Mouse (Mus musculus) spleen, embryonic (tissue): ENCODE measurements around the gene Brd3.

ENCODE experiments used
- CTCF ChIA-PET: fragments of 350-600 bp; sonication (Branson Sonifier 250); formaldehyde crosslinking; loops from one replicate; lab custom pipeline; 2022; lab: Charles Lee

Gene Brd3

DNA sequence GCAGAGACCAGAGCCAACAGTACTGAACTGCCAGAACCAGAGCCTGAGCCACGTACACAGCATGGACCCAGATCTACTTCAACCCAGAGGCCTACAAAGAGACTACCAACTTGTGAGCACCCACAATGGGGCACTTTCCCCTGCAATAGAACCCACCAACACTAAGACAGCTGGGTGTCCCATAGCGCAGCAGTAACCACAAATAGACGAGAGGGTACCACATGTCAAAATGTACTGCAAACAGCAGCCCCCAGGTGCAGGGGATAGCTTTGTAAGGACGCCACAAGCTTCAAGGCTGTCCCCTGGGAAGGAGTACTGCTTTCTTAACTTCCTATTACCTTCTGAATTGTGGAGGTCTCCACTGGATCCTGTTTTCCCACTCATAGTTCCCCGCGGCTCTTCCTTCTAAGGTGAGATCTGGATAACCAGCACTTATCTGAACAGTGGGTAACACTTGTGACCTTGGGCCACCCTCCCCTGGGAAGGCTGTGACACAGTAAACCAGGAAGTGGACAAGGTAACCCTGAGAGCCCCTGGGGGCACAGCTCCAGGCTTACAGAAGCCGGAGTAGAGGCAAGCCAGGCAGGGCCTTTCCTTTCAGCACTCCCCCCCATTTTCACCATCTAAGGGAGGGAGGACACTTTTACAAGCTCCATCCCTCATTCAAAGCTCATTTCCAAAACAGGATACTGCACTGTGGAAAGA is 34.2 kb downstream of the Brd3 start:
- CTCF ChIA-PET, result no interaction called here

DNA sequence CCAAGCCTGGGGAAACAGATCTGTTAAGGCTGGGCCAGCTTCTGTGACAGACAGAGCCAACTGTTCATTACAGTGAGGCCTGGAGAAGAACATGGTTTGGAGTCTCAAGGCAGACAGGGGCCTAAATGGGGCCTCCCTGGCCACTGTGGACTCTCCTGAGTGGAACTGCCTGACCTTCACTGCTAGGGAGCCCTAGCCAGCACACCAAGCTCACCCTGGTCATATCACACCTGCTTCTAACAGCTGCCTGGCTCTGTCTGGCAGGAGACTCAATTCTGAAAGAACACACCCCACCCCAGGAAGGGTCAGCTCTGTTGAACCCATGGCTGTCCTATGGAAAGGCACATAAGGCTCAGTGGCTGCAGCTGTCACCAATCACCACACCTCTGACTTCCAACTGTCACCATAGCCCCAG is 36.3 kb downstream of the Brd3 start:
- CTCF ChIA-PET, result interaction anchor here (1.2 kb wide), 1 partner anchor 12 kb away, joined by 3 read pairs; no protein-coding TSS in a partner anchor

GRCm38 (mm10) chr2:27470535-27470934 is 36.9 kb downstream of the Brd3 start:
- CTCF ChIA-PET, result interaction anchor here (0.5 kb wide), 1 partner anchor 1891 kb away, joined by 3 read pairs; no protein-coding TSS in a partner anchor

GRCm38 (mm10) chr2:27469991-27470355 is 37.5 kb downstream of the Brd3 start:
- CTCF ChIA-PET, result interaction anchor here (0.5 kb wide), 1 partner anchor 1890 kb away, joined by 3 read pairs; no protein-coding TSS in a partner anchor

DNA sequence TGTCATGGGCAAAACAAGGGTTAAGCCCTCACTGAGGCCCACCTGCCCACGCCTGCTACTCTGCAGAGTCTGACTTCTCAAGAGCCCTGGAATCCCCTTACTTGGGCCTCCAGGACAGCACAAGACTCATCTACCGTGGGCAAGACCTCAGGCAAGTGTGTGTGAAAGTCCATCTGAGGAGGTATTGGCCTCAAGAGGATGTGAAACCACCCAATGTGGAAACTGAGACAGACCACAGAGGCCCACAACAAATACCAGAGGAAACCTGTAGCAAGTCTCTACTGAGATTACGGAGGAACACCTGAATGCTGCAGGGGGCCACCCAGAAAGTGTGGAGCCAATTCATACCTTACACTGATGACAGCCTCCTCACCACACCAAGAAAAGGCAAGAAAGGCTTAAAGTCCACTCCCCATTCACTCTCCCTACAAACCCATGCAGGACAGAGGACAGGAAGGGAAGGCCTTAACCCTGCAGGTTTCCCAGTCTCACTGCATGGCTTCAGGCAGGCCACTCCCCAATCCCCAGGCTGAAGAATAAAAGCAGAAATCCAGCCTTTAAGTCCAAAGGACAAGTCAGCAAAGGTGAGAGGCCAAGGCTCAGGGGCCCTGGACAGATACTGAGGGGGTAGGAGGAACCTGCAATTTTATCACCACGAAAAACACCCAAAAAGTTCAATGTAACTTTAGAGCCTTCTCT is 38.0 kb downstream of the Brd3 start:
- CTCF ChIA-PET, result no interaction called here

- CTCF ChIA-PET, result no interaction called here
Observed at GRCm38 (mm10) chr2:27462901-27463300, 44.6 kb downstream of the Brd3 start.

- CTCF ChIA-PET, result no interaction called here
Observed at GRCm38 (mm10) chr2:27461881-27462660, 45.4 kb downstream of the Brd3 start.

GRCm38 (mm10) chr2:27460651-27461050 is 46.8 kb downstream of the Brd3 start:
- CTCF ChIA-PET, result no interaction called here

DNA sequence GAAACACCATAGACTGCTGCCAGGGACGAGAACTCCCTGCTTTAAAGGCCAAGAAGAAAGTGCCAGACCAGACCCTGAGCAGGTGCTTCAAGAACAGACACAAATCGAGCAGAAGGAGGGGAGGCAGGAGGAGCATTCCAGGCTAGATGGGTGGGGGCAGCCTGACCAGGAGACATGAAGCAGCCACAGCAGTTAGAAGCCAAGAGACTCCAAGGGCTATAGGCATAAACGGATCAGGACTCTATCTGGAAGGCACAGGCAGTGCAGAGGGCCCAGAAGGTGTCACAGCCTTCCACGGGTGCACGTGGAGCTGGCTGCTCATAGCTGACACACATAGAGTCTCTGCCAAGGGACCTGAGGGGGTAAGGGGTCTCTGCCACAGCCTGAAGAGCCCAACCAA is 47.3 kb downstream of the Brd3 start:
- CTCF ChIA-PET, result no interaction called here

DNA sequence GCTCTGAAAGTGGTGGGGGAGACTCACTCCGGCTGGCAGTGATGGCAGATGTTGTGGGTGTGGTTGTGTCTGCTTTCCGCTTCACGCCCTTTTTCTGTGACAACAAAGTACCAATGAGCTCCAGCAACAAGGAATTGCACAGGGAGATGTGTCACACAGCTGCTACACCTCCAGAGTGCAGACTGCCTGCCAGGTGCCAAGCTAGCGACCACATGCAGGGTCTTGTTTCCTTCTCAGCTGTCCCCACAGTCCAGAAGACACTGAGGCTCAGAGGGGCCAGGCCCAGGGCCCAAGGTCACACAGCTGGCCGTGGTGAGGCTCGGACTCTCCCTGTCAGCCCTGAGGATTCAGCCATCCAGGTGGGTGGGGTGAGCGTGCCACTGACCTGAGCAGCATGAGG is 47.7 kb downstream of the Brd3 start:
- CTCF ChIA-PET, result no interaction called here

GRCm38 (mm10) chr2:27450226-27450625 is 57.2 kb downstream of the Brd3 start:
- CTCF ChIA-PET, result no interaction called here

DNA sequence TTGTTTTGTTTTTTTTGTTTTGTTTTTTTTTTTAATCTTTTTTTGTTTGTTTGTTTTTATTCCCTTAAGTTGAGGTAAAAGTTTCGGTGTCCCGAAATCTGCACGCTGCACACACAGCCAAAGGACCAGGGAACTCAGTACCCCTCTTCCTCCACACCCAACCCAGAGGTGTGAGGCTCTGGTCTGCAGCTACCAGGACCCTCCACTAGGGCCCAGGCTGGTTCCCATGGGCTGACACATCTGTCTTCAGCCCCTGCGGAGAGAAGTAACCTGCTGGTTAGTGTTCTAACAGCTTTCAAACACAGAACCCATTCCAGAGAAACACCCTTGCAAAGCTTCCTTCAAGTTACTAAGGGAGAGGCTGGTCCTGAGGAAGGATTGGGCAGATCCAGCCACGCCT is 59.7 kb downstream of the Brd3 start:
- CTCF ChIA-PET, result no interaction called here

- CTCF ChIA-PET, result interaction anchor here (0.7 kb wide), 1 partner anchor 363 kb away, joined by 3 read pairs; no protein-coding TSS in a partner anchor
Observed at GRCm38 (mm10) chr2:27446812-27447211, 60.6 kb downstream of the Brd3 start.

DNA sequence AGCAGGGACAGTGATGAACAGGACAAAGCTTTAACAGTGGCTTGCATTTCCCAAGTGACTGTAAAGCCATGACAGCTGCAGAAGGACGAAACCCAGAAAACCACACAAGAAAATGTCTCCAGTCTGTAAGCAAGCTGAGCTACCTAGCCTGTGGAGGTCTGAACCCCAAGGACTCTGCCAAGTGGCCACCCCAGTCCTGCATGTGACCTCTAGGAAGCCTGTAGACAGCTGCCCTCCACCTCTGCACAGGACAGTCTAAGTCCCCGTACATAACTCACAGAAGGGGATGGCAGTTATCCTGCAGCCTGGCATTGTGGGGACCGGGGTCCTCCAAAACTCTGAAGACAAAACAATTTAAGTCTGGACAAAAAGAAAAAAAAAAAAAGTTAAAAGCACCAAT is 61.6 kb downstream of the Brd3 start:
- CTCF ChIA-PET, result no interaction called here

- CTCF ChIA-PET, result no interaction called here
Observed at GRCm38 (mm10) chr2:27443450-27443708, 64.1 kb downstream of the Brd3 start.

GRCm38 (mm10) chr2:27442708-27443449 is 64.6 kb downstream of the Brd3 start:
- CTCF ChIA-PET, result interaction anchor here (0.8 kb wide), 1 partner anchor 15 kb away, joined by 7 read pairs; no protein-coding TSS in a partner anchor

DNA sequence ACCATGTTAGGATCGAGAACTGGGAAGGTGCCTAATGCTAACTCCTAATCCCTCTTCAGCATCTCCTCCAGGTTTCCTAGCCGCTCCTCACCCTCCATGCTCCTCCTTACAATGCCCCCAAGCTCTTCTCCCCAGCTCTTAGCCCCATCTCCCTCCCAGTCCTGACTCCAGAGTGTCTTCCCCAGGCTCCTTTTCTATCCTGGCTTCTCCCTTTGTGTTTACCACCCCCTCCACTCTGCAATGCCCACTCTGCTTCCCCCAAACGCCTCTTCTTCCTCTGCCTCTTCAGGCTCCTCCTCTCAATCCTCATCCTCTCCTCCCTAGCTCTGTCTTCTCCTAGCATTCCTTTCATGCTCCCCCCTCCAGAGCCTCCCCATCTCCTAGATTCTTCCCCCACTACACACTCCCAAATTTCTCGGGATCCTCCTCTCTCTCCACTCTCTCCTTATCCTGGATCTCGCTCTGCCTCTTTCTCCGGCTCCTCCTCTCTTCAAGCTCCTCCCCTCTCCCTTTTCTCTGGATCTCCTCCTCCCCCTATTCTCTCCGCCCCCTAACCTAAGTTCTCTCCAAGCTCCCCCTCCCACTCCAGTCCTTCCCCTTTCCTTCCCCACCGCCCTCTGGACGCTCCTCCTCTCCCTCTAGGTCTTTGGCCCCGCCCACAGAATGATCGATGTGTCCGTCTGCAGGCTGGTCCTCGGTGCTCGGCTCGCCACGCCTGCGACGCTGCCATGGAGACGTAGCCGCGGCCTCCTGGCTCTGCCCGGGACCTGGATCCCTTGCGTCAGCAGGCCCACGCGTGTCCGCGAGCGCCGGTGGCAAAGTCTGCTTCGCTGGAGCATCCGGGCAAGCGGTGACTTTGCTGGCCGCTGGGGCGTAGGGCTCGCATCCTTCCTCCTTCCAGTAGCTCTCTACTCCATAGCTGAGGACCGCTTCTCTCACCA is 65.4 kb downstream of the Brd3 start, which contains the start of gene Brd3os:
TSS of gene Brd3os (plus strand) at position 558 of the 941 bp plus-strand sequence.
- CTCF ChIA-PET, result interaction anchor here (0.8 kb wide), 1 partner anchor 14 kb away, joined by 7 read pairs; no protein-coding TSS in a partner anchor

GRCm38 (mm10) chr2:27438281-27438680 is 69.2 kb downstream of the Brd3 start:
- CTCF ChIA-PET, result interaction anchor here (0.6 kb wide), 1 partner anchor 36 kb away, joined by 3 read pairs; no protein-coding TSS in a partner anchor

GRCm38 (mm10) chr2:27437876-27438275 is 69.6 kb downstream of the Brd3 start:
- CTCF ChIA-PET, result interaction anchor here (0.6 kb wide), 1 partner anchor 37 kb away, joined by 3 read pairs; no protein-coding TSS in a partner anchor

- CTCF ChIA-PET, result no interaction called here
Observed at GRCm38 (mm10) chr2:27432599-27432998, 74.9 kb downstream of the Brd3 start.
